Mouse (Mus musculus) lung, adult 2 months (tissue): ENCODE results near the gene Mfap1b.

Source experiments
- CTCF ChIP-seq: fragments of 200-500 bp; IDR thresholded peaks from 2 replicates; pipeline ENCODE4 v1.5.1; 2011; ENCODE audit warnings: mild to moderate bottlenecking, low read length, control low read depth; ENCODE audit not compliant: insufficient read depth
- POLR2A ChIP-seq: fragments of 200-500 bp; IDR thresholded peaks from 2 replicates; pipeline ENCODE4 v1.6.1; 2011; ENCODE audit warnings: low read depth, mild to moderate bottlenecking, control low read depth, low read length, borderline replicate concordance; ENCODE audit errors: extremely low read depth

DNA sequence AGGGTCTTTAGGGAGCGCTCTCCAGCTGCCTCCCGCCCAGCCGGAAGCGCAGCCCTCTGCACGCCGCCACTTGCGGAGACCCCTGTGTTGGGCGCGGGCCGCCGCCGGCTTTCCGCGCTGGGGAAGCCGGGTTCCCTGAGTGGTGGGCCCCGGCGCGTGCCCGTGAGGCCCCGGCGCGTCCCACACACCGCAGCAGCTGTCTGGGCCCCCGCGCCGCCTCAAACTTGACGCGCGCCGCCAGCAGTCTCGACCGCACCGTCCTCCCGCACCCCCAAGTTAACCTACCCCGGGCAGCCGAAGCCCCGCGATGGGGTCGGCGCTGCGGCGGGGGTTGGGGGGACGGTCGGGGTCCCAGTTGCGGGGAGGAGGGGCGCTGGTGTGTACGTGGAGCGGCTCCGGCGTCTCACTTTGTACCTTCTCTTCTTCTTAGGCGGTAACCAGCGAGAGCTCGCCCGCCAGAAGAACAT is 24.3 kb downstream of the Mfap1b start:
- TF ChIP-seq POLR2A (no peak), CTCF (no peak)
